Mouse (Mus musculus) brain, embryonic 14.5 days (tissue): ENCODE measurements around the gene Izumo4.

Experiments
- CTCF ChIP-seq: fragments of 200-500 bp; IDR thresholded peaks from 2 replicates; pipeline ENCODE4 v1.5.1; 2012; ENCODE audit warnings: inconsistent platforms, mild to moderate bottlenecking, moderate library complexity, borderline replicate concordance; ENCODE audit not compliant: insufficient read depth, insufficient read length; ENCODE audit errors: extremely low read depth
- POLR2A ChIP-seq: fragments of 200-500 bp; IDR thresholded peaks from 2 replicates; pipeline ENCODE4 v1.6.1; 2012; ENCODE audit warnings: mild to moderate bottlenecking, inconsistent platforms, borderline replicate concordance; ENCODE audit not compliant: poor library complexity, insufficient read depth, insufficient read length, severe bottlenecking; ENCODE audit errors: extremely low read depth

DNA sequence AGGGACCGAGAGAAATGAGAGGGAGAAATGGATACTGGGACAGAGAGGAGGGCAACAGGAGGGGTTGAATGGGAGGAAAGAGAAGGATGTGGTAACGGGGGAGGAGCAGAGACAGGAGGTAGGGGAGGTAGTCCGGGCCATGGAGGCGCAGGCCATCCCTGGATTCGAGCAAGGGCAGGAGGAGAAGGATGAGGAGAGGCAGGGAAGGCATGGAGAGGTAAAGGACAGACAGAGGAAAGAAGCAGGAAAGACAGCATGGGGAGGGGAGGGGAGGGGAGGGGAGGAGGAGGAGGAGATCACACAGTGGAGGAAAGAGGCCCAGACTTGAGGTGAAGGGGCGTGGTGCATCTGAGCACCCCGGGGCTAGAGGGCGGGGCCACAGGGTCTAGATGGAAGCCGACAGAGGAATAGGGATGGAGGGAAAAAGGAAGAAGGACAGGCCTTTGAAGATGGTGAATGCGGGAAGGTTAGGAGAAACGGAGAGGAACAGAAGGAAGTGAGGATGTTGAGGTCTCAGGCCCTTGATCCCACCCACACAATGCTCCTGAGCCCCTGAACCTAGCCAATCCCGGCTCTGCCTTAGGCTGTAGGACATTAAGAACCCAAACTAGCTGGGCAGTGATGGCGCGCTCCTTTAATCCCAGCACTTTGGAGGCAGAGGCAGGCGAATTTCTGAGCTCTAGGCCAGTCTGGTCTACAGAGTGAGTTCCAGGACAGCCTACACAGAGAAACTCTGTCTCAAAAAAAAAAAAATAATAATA is 44.9 kb upstream of the Izumo4 start, which contains the start of gene Btbd2:
- TF ChIP-seq POLR2A, result no peak
- TF ChIP-seq CTCF, result no peak
